Comparison of ENCODE assay signal across 24 mouse cellular contexts in the genomic region with DNA sequence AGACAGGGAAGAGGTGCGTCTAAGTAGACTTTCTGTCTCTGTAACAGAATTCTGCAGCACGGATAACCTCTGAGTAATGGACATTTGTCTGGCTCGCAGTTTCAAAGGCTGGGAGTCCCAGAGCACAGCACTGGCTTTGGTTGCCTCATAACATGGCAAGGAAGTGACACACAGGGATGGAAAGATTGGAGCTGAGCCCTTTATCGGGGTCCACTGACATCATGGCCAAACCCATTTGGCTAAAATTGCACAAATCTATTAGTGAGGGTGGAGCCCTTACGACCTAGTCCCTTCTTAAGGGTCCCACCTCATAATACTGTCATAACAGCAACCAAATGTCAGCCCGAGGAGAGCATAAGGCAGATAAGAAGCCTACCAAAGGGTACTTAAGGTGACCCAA. TPM values are rescaled to one million over a fixed set of nuclear protein-coding genes. Genes with fewer than 3 reads are reported as not detected.
DNase-seq lines count a peak whose midpoint lies in the region; ATAC-seq and TF ChIP-seq lines count a peak whose summit lies in the region.
"Had no signal": no experiment of that assay in that cellular context is flagged by ENCODE, and none has a peak within 500 bp of the region (broad histone marks: within the 10 kb centered on the region; RNA-seq: fewer than 3 reads in every experiment).

No protein-coding gene starts in this region.

- no peak for ATAC-seq in limb, embryonic 11.5 days (ENCODE audit: insufficient number of reproducible peaks, low FRiP score, low TSS enrichment, low read depth)
- no peak for ATAC-seq in liver, embryonic 11.5 days (replicated peaks; ENCODE audit: low FRiP score)
- ATAC-seq: forebrain, embryonic 13.5 days; inflammation-experienced regulatory T-cells, adult 6 months; midbrain, embryonic 13.5 days had no signal

- no peaks in the 10 kb centered on the region for H3K36me3 ChIP-seq in limb, embryonic 11.5 days (ENCODE audit: control insufficient read depth, insufficient read depth, low read length)
- no peaks in the 10 kb centered on the region for H3K36me3 ChIP-seq in limb, embryonic 10.5 days
- no peaks in the 10 kb centered on the region for H3K36me3 ChIP-seq in liver, embryonic 11.5 days (ENCODE audit: control insufficient read depth, insufficient read depth, low read length)
- H3K36me3 ChIP-seq: embryonic facial prominence, embryonic 13.5 days; liver, embryonic 15.5 days; midbrain, embryonic 13.5 days had no signal

- no peak overlapping the region for H3K9ac ChIP-seq in limb, embryonic 11.5 days (ENCODE audit: low read length)
- no peak overlapping the region for H3K9ac ChIP-seq in liver, embryonic 11.5 days (ENCODE audit: low read depth, low read length)
- H3K9ac ChIP-seq: embryonic facial prominence, embryonic 13.5 days; forebrain, embryonic 13.5 days; hindbrain, embryonic 14.5 days; liver, embryonic 15.5 days; midbrain, embryonic 13.5 days had no signal

- 81% methylated on average over 6 of the region's 6 CpGs for WGBS in limb, embryonic 11.5 days
- 84% methylated on average over 6 of the region's 6 CpGs for WGBS in limb, embryonic 10.5 days
- 81% methylated on average over 6 of the region's 6 CpGs for WGBS in liver, embryonic 11.5 days

- H3K4me3 ChIP-seq in limb, embryonic 11.5 days (ENCODE audit: low read depth, low read length): no peak overlapping the region
- no peak overlapping the region for H3K4me3 ChIP-seq in limb, embryonic 10.5 days
- H3K4me3 ChIP-seq in gastrocnemius, adult 2 months: no peak overlapping the region
- H3K4me3 ChIP-seq in liver, embryonic 11.5 days (ENCODE audit: low read depth, low read length): no peak overlapping the region
- H3K4me3 ChIP-seq: embryonic facial prominence, embryonic 13.5 days; erythroblast, embryonic 14.5 days; forebrain, embryonic 13.5 days; layer of hippocampus, adult 2 months; liver, embryonic 15.5 days; megakaryocyte, embryonic 14.5 days; midbrain, embryonic 13.5 days had no signal

- peaks cover 15% of the 10 kb centered on the region for H3K4me1 ChIP-seq in limb, embryonic 11.5 days (ENCODE audit: control insufficient read depth, insufficient read depth, low read length)
- peaks cover 35% of the 10 kb centered on the region for H3K4me1 ChIP-seq in limb, embryonic 10.5 days
- no peaks in the 10 kb centered on the region for H3K4me1 ChIP-seq in liver, embryonic 11.5 days (replicated peaks; ENCODE audit: control insufficient read depth, insufficient read depth, low read length)
- H3K4me1 ChIP-seq: forebrain, embryonic 13.5 days; liver, embryonic 15.5 days; megakaryocyte, embryonic 14.5 days; midbrain, embryonic 13.5 days had no signal

- no peak overlapping the region for H3K27ac ChIP-seq in limb, embryonic 11.5 days (replicated peaks; ENCODE audit: low read depth, low read length)
- H3K27ac ChIP-seq in limb, embryonic 10.5 days: no peak overlapping the region
- peak overlapping the region; percentile 84 for H3K27ac ChIP-seq in gastrocnemius, adult 2 months
- H3K27ac ChIP-seq in liver, embryonic 11.5 days (ENCODE audit: low read depth, low read length): no peak overlapping the region
- H3K27ac ChIP-seq: embryonic facial prominence, embryonic 13.5 days; forebrain, embryonic 13.5 days; hindbrain, embryonic 14.5 days; layer of hippocampus, adult 2 months; liver, embryonic 15.5 days; midbrain, embryonic 13.5 days had no signal

- intact Hi-C loops in gastrocnemius, adult 2 months (cut with DNase I): no loop called here
- intact Hi-C loops in gastrocnemius, postnatal 14 days (cut with DNase I; ENCODE audit: low total_unique reads): no loop called here
- intact Hi-C loops in heart, postnatal 14 days (cut with DNase I): no loop called here

- DNase-seq in limb, embryonic 11.5 days (ENCODE audit: low spot score): peak; percentile 18
- DNase-seq in limb, embryonic 10.5 days (ENCODE audit: low spot score): no peak
- peak; percentile 64 for DNase-seq in gastrocnemius, adult 2 months
- DNase-seq in gastrocnemius, postnatal 14 days: peak; percentile 36
- DNase-seq in heart, postnatal 14 days: peak; percentile 36 to 51
- no peak for DNase-seq in ovary, adult 18-20 months (ENCODE audit: low spot score)
- DNase-seq in liver, embryonic 11.5 days (ENCODE audit: low spot score): no peak
- DNase-seq in cerebellum, adult 9-10 months: no peak
- DNase-seq: adrenal gland, adult 8-10 months; cerebellum, adult 2 months; cerebellum, postnatal 36 days; embryo, embryonic 11 days; kidney, adult 9 months; kidney, postnatal 14 days had no signal

- H3K4me2 ChIP-seq in limb, embryonic 11.5 days (ENCODE audit: low read depth, severe bottlenecking): no peak overlapping the region
- H3K4me2 ChIP-seq in liver, embryonic 11.5 days: no peak overlapping the region
- H3K4me2 ChIP-seq: embryonic facial prominence, embryonic 13.5 days; forebrain, embryonic 13.5 days; hindbrain, embryonic 14.5 days; liver, embryonic 15.5 days; midbrain, embryonic 13.5 days had no signal

- H3K9me3 ChIP-seq in limb, embryonic 11.5 days (ENCODE audit: control insufficient read depth, low read length): no peaks in the 10 kb centered on the region
- no peaks in the 10 kb centered on the region for H3K9me3 ChIP-seq in limb, embryonic 10.5 days (replicated peaks)
- no peaks in the 10 kb centered on the region for H3K9me3 ChIP-seq in liver, embryonic 11.5 days (ENCODE audit: control insufficient read depth, low read length)
- H3K9me3 ChIP-seq: embryonic facial prominence, embryonic 13.5 days; forebrain, embryonic 13.5 days; liver, embryonic 15.5 days; megakaryocyte, embryonic 14.5 days; midbrain, embryonic 13.5 days had no signal

- H3K27me3 ChIP-seq in limb, embryonic 11.5 days (ENCODE audit: control insufficient read depth, insufficient read depth, low read length): no peaks in the 10 kb centered on the region
- no peaks in the 10 kb centered on the region for H3K27me3 ChIP-seq in limb, embryonic 10.5 days (ENCODE audit: low read depth, poor library complexity, severe bottlenecking)
- H3K27me3 ChIP-seq in liver, embryonic 11.5 days (replicated peaks; ENCODE audit: control insufficient read depth, insufficient read depth, low read length): no peaks in the 10 kb centered on the region
- H3K27me3 ChIP-seq: embryonic facial prominence, embryonic 13.5 days; forebrain, embryonic 13.5 days; liver, embryonic 15.5 days; midbrain, embryonic 13.5 days had no signal

- TF ChIP-seq CTCF in gastrocnemius, adult 2 months (IDR thresholded peaks at IDR 0.05): no peak

RNA-seq across cellular contexts. Expression of a gene that starts 22.1 kb away (rescaled TPM):
- polyA plus RNA-seq in limb, embryonic 11.5 days (2014; fragmentation: Nextera tagmentation; extraction: Ambion mirVana): 256 and 263 TPM in 2 replicates
- 197 and 253 TPM in 2 replicates for polyA plus RNA-seq in limb, embryonic 10.5 days (2016; fragmentation: Nextera tagmentation; extraction: Ambion mirVana)
- 10 to 100 TPM in 1 of 2 experiments, 1 to 10 TPM in 1; 5.3 to 13.8 TPM for total RNA-seq in gastrocnemius, adult 2 months (2021)
- total RNA-seq in gastrocnemius, postnatal 14 days (2021): 10 to 100 TPM; 20.2 to 27.2 TPM
- 10 to 100 TPM; 18.4 to 19.1 TPM for total RNA-seq in heart, postnatal 14 days (2021)
- 21.3 and 24.7 TPM in 2 replicates for polyA plus RNA-seq in liver, embryonic 11.5 days (2014; fragmentation: Nextera tagmentation; extraction: Ambion mirVana)
- total RNA-seq: MEL had no signal
- polyA plus RNA-seq: inflammation-experienced regulatory T-cells, adult 6 months had no signal

Comparison
In these comparisons a context has a peak if more than half of its experiments do, and no peak if none do; other contexts are left out.
1. DNase-seq: peak in limb, embryonic 11.5 days (single experiment), gastrocnemius, adult 2 months (single experiment), gastrocnemius, postnatal 14 days (single experiment) and heart, postnatal 14 days (2 of 2); none in limb, embryonic 10.5 days (single experiment), ovary, adult 18-20 months (single experiment), liver, embryonic 11.5 days (single experiment) and cerebellum, adult 9-10 months (single experiment).